Mouse (Mus musculus): Measurements from ENCODE around the gene Gm42791. TPM values are rescaled to one million over a fixed set of nuclear protein-coding genes. Genes with fewer than 3 reads are reported as not detected.

Gene Gm42791
- polyA plus RNA-seq (2012; rRNA removed): not detected in 2 replicates

GRCm38 (mm10) chr5:148994706-148995414, at the start of gene Gm42791:
Gene Gm42791, minus strand, starts transcription at chr5:148995147.
- peak; percentile 91 for DNase-seq (ENCODE audit: low spot score)

GRCm38 (mm10) chr5:149044067-149044466, 49.1 kb upstream of the Gm42791 start:
- no peak for DNase-seq (ENCODE audit: low spot score)

GRCm38 (mm10) chr5:149043240-149043639, 48.3 kb upstream of the Gm42791 start:
- no peak for DNase-seq (ENCODE audit: low spot score)

- DNase-seq (ENCODE audit: low spot score): no peak
Observed at GRCm38 (mm10) chr5:149039825-149040224, 44.9 kb upstream of the Gm42791 start.

GRCm38 (mm10) chr5:149037729-149038128, 42.8 kb upstream of the Gm42791 start:
- DNase-seq (ENCODE audit: low spot score): no peak

- DNase-seq (ENCODE audit: low spot score): no peak
Observed at GRCm38 (mm10) chr5:149036920-149037319, 42.0 kb upstream of the Gm42791 start.

GRCm38 (mm10) chr5:149032438-149032837, 37.5 kb upstream of the Gm42791 start:
- DNase-seq (ENCODE audit: low spot score): no peak

GRCm38 (mm10) chr5:149031199-149031750, 36.3 kb upstream of the Gm42791 start:
- peak; percentile 47 for DNase-seq (ENCODE audit: low spot score)

GRCm38 (mm10) chr5:149030103-149030502, 35.2 kb upstream of the Gm42791 start:
- no peak for DNase-seq (ENCODE audit: low spot score)

GRCm38 (mm10) chr5:149028394-149028793, 33.4 kb upstream of the Gm42791 start:
- no peak for DNase-seq (ENCODE audit: low spot score)

GRCm38 (mm10) chr5:149027389-149027788, 32.4 kb upstream of the Gm42791 start:
- DNase-seq (ENCODE audit: low spot score): no peak

GRCm38 (mm10) chr5:149021120-149021519, 26.2 kb upstream of the Gm42791 start:
- DNase-seq (ENCODE audit: low spot score): no peak

GRCm38 (mm10) chr5:149020681-149021062, 25.7 kb upstream of the Gm42791 start:
- no peak for DNase-seq (ENCODE audit: low spot score)

GRCm38 (mm10) chr5:149020059-149020680, 25.2 kb upstream of the Gm42791 start:
- no peak for DNase-seq (ENCODE audit: low spot score)

- no peak for DNase-seq (ENCODE audit: low spot score)
Observed at GRCm38 (mm10) chr5:149017666-149018415, 22.9 kb upstream of the Gm42791 start.

- DNase-seq (ENCODE audit: low spot score): no peak
Observed at GRCm38 (mm10) chr5:149017181-149017580, 22.2 kb upstream of the Gm42791 start.

GRCm38 (mm10) chr5:149016261-149016660, 21.3 kb upstream of the Gm42791 start:
- no peak for DNase-seq (ENCODE audit: low spot score)

- no peak for DNase-seq (ENCODE audit: low spot score)
Observed at GRCm38 (mm10) chr5:149015335-149016201, 20.6 kb upstream of the Gm42791 start.

- DNase-seq (ENCODE audit: low spot score): no peak
Observed at GRCm38 (mm10) chr5:149014600-149015268, 19.8 kb upstream of the Gm42791 start.

- DNase-seq (ENCODE audit: low spot score): no peak
Observed at GRCm38 (mm10) chr5:149013817-149014508, 19.0 kb upstream of the Gm42791 start.
